ENCODE assay signal across 7 mouse cellular contexts in the genomic region with DNA sequence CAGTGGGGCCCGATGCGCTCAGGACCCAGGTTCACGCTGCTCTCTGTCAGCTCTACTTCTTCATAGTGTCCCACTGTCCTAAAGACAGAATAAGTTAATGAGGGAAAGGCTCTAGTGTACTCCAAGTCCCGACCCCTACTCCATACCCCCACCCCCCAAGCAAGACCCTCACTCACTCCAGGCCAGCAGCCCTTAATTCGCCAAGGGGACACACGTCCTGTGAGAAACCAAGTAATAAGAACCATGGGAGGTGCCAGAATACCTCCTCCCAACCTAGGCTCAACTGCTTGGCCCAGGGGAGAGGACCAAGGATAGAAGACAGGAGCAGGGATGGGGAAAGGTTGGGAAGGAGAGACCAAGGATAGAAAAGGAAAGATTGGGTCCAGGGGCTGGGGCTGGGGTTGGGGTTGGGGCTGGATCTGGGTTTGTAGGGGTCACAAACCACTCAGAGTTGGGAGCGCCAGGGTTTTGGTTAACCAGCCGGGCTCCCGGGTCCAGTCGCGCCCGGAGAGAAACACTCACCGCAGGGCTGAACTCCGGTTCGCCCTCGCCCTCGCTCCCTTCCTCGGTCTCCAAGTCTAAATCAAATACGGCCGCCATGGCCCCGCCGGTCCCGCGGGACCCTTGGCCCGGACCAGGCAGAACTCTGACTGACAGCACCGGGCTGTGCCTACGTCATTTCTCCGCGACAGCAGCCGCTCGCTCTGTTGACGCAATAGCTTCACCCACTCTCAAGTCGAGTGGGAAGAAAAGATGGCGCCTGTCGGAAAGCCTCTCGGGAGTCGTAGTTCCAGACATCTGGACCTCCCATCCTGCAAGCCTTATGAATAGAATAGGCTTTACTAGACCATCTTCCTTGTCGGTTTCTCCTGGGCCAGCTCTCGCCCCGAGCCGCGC. TPM values are rescaled to one million over a fixed set of nuclear protein-coding genes. Genes with fewer than 3 reads are reported as not detected.
DNase-seq lines count a peak whose midpoint lies in the region; ATAC-seq lines count a peak whose summit lies in the region.

A gene (minus strand): TSS at position 709 of the 897 bp plus-strand sequence.

- H3K9ac ChIP-seq in intestine, embryonic 16.5 days (ENCODE audit: low read depth, low read length), result peak within 1 kb of the TSS; percentile 85
- H3K9ac ChIP-seq in midbrain, embryonic 11.5 days (ENCODE audit: low read length), result peak within 1 kb of the TSS; percentile 72

- peak; percentile 84 for ATAC-seq in intestine, embryonic 16.5 days
- ATAC-seq in midbrain, embryonic 11.5 days (ENCODE audit: low FRiP score), result peak; percentile 91

- no peaks in the 10 kb centered on the region for H3K9me3 ChIP-seq in intestine, embryonic 16.5 days (ENCODE audit: control insufficient read depth, low read length)
- no peaks in the 10 kb centered on the region for H3K9me3 ChIP-seq in midbrain, embryonic 11.5 days (ENCODE audit: control insufficient read depth, low read length)

- H3K4me2 ChIP-seq in intestine, embryonic 16.5 days (ENCODE audit: low read depth, low read length), result peak within 1 kb of the TSS; percentile 95
- peak within 1 kb of the TSS; percentile 57 for H3K4me2 ChIP-seq in midbrain, embryonic 11.5 days

- intact Hi-C loops in left cerebral cortex, postnatal 36 days (cut with DNase I), result loop anchor here (2.0 kb wide), 2 partner anchors 14 to 38 kb away; a partner anchor contains a TSS

- H3K27me3 ChIP-seq in intestine, embryonic 16.5 days (replicated peaks; ENCODE audit: control insufficient read depth, insufficient read depth, low read length), result no peaks in the 10 kb centered on the region
- H3K27me3 ChIP-seq in midbrain, embryonic 11.5 days (ENCODE audit: control insufficient read depth, insufficient read depth, low read length), result no peaks in the 10 kb centered on the region

- DNase-seq in adrenal gland, adult 2 months, result peak; percentile 96
- peak; percentile 86 for DNase-seq in embryo, embryonic 11.5 days (ENCODE audit: low read depth, low spot score)
- peak; percentile 94 to 97 for DNase-seq in gastrocnemius, postnatal 4 days (ENCODE audit: low spot score in 2 of 2)
- peak; percentile 96 to 98 for DNase-seq in left cerebral cortex, postnatal 36 days (ENCODE audit: low spot score in 2 of 2)
- DNase-seq in midbrain, embryonic 11.5 days (ENCODE audit: low spot score, missing footprints), result peak; percentile 99
- DNase-seq in skeletal muscle tissue, adult 2 months (ENCODE audit: low read depth, low spot score), result peak; percentile 98

- H3K4me1 ChIP-seq in intestine, embryonic 16.5 days (ENCODE audit: control insufficient read depth, insufficient read depth, low read length), result peaks cover 12% of the 10 kb centered on the region
- peaks cover 12% of the 10 kb centered on the region for H3K4me1 ChIP-seq in midbrain, embryonic 11.5 days (ENCODE audit: control insufficient read depth, insufficient read depth, low read length)

- 7% methylated on average over 42 of the region's 42 CpGs for WGBS in intestine, embryonic 16.5 days
- 7% methylated on average over 42 of the region's 42 CpGs for WGBS in midbrain, embryonic 11.5 days

- H3K36me3 ChIP-seq in intestine, embryonic 16.5 days (ENCODE audit: control insufficient read depth, insufficient read depth, low read length), result peaks cover 7% of the 10 kb centered on the region; the same call in 1 of the 2 replicates
- H3K36me3 ChIP-seq in midbrain, embryonic 11.5 days (ENCODE audit: control insufficient read depth, insufficient read depth, low read length), result peaks cover 14% of the 10 kb centered on the region; the same call in 1 of the 2 replicates

- peak within 1 kb of the TSS; percentile 34 for H3K27ac ChIP-seq in intestine, embryonic 16.5 days (ENCODE audit: low read length)
- peak within 1 kb of the TSS; percentile 52 for H3K27ac ChIP-seq in midbrain, embryonic 11.5 days (ENCODE audit: low read depth, low read length)

- H3K4me3 ChIP-seq in intestine, embryonic 16.5 days (ENCODE audit: low read length), result peak within 1 kb of the TSS; percentile 76
- H3K4me3 ChIP-seq in midbrain, embryonic 11.5 days (ENCODE audit: low read depth, low read length), result peak within 1 kb of the TSS; percentile 51

RNA-seq across cellular contexts. Expression of the gene that starts here (rescaled TPM):
- total RNA-seq in adrenal gland, adult 2 months (2021), result 10 to 100 TPM; 27.6 to 39.5 TPM
- polyA plus RNA-seq in adrenal gland, adult 2 months (2012; rRNA removed), result 48.3 and 60.8 TPM in 2 replicates
- total RNA-seq in gastrocnemius, postnatal 4 days (2021), result 10 to 100 TPM; 34.7 to 38.0 TPM
- polyA plus RNA-seq in intestine, embryonic 16.5 days (2015; fragmentation: Nextera tagmentation; extraction: Ambion mirVana), result 43.9 and 49.7 TPM in 2 replicates
- 10 to 100 TPM; 27.8 to 43.1 TPM for total RNA-seq in left cerebral cortex, postnatal 36 days (2021)
- polyA plus RNA-seq in midbrain, embryonic 11.5 days (2014; fragmentation: Nextera tagmentation; extraction: Ambion mirVana), result 35.4 and 46.8 TPM in 2 replicates

Comparison
In these comparisons a context has a peak if more than half of its experiments do, and no peak if none do; other contexts are left out.
1. Peak in every context shown above with its lines: DNase-seq, ATAC-seq, H3K4me3 ChIP-seq and H3K27ac ChIP-seq.